Mouse (Mus musculus) thymus, adult 2 months (tissue): Measurements from ENCODE around the gene Pms2. TPM values are rescaled to one million over a fixed set of nuclear protein-coding genes. Genes with fewer than 3 reads are reported as not detected.

Experiments
- DNase-seq: peaks from one replicate; pipeline ENCODE4 v3.0.0; 2021
- H3K27ac ChIP-seq: fragments of 200-500 bp; 2 replicates; pipeline ENCODE4 v1.5.1; 2012; ENCODE audit warnings: low read length, control low read depth; ENCODE audit not compliant: control insufficient read depth, insufficient read depth
- H3K27me3 ChIP-seq: fragments of 200-500 bp; 2 replicates; pipeline ENCODE4 v1.6.1; 2012; ENCODE audit warnings: mild to moderate bottlenecking, low read length, moderate library complexity, mixed read lengths; ENCODE audit not compliant: control insufficient read depth, insufficient read depth
- H3K36me3 ChIP-seq: fragments of 200-500 bp; 2 replicates; pipeline ENCODE4 v1.6.1; 2012; ENCODE audit warnings: mild to moderate bottlenecking, low read length, moderate library complexity; ENCODE audit not compliant: control insufficient read depth, insufficient read depth
- H3K4me1 ChIP-seq: fragments of 200-500 bp; replicated peaks from 2 replicates; pipeline ENCODE4 v1.6.1; 2012; ENCODE audit warnings: low read length; ENCODE audit not compliant: control insufficient read depth, insufficient read depth
- H3K4me3 ChIP-seq: fragments of 200-500 bp; 2 replicates; pipeline ENCODE4 v1.5.1; 2012; ENCODE audit warnings: mild to moderate bottlenecking, low read length, control low read depth, moderate library complexity; ENCODE audit not compliant: control insufficient read depth, insufficient read depth
- CTCF ChIP-seq: fragments of 200-500 bp; IDR thresholded peaks from 2 replicates; pipeline ENCODE4 v1.5.1; 2012; ENCODE audit warnings: mild to moderate bottlenecking, control low read depth, low read length, moderate library complexity, borderline replicate concordance; ENCODE audit not compliant: control insufficient read depth, poor library complexity, insufficient read depth; ENCODE audit errors: extremely low read depth
- POLR2A ChIP-seq: fragments of 200-500 bp; IDR thresholded peaks from 2 replicates; pipeline ENCODE4 v1.6.1; 2012; ENCODE audit warnings: mild to moderate bottlenecking, low read length, control low read depth, moderate library complexity; ENCODE audit not compliant: control insufficient read depth, poor library complexity, insufficient read depth; ENCODE audit errors: extremely low read depth
- WGBS: fragments of 180-500 bp; shearing (Covaris S2); methylation state at CpG from one replicate; pipeline ENCODE4 v1.1.7; 2018; 5-methylcytosine and 5-hydroxymethylcytosine counted together
- polyA plus RNA-seq: library from polyadenylated mRNA; depleted of rRNA; stranded (reverse); fragments of >200 nt; gene quantifications from 2 replicates; pipeline ENCODE4 v1.2.3, GENCODE M21; 2012

The Pms2 gene
- polyA plus RNA-seq, 1 experiment = 9.5 TPM

DNA sequence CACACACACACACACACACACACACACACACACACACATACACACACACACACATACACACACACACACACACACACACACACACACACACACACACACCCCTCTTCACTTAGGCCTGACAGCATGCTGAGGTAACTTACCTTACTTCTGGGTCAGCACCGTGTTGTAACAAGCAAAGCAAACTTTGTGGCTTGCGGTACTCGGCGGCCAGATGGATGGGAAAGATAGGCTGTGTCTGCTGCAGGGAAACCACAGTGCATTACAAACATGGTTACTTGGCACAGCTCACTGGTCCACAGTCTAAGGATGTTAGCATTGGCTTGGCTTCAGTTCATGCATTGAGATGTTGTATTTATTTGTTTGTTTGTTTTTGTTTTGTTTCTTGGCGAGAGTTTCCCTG is 16.4 kb upstream of the Pms2 start:
- Histone ChIP-seq H3K36me3 (peaks cover 34% of the 10 kb centered on the region), H3K27ac (no peak overlapping the region), H3K4me1 (no peaks in the 10 kb centered on the region), H3K27me3 (no peaks in the 10 kb centered on the region), H3K4me3 (no peak overlapping the region)
- WGBS = 19% methylated on average over 5 of the region's 5 CpGs
- TF ChIP-seq CTCF (no peak), POLR2A (no peak)
- DNase-seq = no peak

DNA sequence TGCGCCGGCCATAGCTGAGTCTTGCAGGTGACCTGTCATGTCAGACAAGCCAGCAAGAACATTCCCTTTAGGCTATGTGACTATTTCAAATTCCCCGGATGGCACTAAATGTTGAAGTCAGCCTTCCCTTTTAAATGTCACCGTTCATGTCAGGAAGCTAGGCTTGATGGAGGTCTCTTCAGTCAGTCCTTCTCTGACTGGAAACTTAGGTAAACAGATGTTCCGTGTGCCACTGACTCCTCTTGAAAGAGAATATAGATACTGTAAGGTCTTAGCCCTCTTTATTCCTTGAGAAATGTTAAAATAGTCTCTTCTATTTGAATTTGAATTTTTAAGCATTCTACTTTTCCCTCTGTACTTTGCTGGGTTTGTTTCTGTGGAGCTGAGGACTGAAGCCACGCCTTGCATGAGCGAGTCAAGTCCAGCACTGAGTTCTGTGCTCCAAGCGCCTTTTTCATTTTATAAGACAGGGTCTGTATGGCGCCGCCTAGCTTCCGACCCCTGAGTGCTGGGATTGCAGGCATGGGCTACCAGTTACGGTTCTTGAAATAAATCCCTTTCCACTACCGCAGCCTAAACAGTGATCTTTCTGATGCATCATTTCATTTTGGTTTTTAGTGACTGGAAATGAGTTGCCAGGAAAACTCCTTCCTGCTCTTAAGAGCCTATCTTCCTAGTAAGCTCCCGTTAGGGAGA is 12.0 kb upstream of the Pms2 start, which contains the start of gene Ankrd61:
Gene Ankrd61 (minus strand): TSS at position 51 of the 696 bp plus-strand sequence.
- DNase-seq = no peak
- peaks cover 31% of the 10 kb centered on the region for H3K36me3 ChIP-seq

DNA sequence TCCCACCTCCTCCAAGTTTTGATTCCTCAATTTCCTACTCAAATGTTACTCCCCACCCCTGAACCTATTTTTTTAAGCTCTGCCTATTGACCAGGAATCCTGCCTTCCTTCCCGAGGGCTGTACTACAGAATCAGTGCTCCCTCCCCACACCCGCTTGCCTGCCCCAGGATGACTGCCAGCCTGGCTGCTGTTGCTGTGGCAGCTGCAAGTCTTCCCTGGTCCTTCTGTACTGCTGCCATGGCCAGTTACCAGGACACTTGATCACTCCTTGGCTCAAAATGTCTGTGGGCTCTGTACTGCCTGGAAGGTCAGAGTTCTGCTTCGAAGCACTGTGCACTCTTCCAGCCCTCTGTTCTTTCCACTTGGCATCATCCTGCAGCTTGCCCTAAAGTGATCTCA is 7.7 kb upstream of the Pms2 start:
- DNase-seq = no peak
- Histone ChIP-seq H3K4me3 (no peak overlapping the region), H3K4me1 (no peaks in the 10 kb centered on the region), H3K27me3 (no peaks in the 10 kb centered on the region), H3K36me3 (peaks cover 35% of the 10 kb centered on the region), H3K27ac (no peak overlapping the region)
- 92% methylated on average over 3 of the region's 3 CpGs for WGBS
- TF ChIP-seq POLR2A (no peak), CTCF (no peak)

More for the DNA sequence above, 12.0 kb upstream of the Pms2 start, which contains the start of gene Ankrd61:
- H3K4me1 ChIP-seq = no peaks in the 10 kb centered on the region
- H3K27me3 ChIP-seq = no peaks in the 10 kb centered on the region
- WGBS = 96% methylated on average over 14 of the region's 14 CpGs
- H3K4me3 ChIP-seq = no peak within 1 kb of the TSS
- no peak within 1 kb of the TSS for H3K27ac ChIP-seq
- TF ChIP-seq POLR2A = no peak

DNA sequence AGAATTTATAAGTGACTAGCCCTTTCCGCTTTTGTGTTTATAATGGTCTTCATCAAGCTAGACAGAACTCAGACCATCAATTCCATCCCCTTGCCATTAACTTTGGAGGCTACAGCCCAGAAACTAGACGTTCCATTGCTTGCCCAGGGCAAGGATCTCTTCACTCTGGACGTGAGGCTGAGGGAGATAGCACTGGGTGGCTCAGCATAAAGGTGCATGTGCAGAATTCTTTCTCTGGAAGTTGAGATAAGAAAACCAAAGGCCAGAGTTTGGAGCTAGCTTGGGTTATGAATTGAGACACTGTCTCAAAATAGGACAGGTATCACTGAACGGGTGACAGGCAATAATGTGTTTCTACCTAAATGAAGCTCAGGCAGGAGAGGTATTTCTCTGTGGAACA is 6.0 kb upstream of the Pms2 start:
- DNase-seq = no peak
- peaks cover 19% of the 10 kb centered on the region for H3K36me3 ChIP-seq
- H3K27me3 ChIP-seq = no peaks in the 10 kb centered on the region
- H3K4me3 ChIP-seq = no peak overlapping the region
- no peak overlapping the region for H3K27ac ChIP-seq
- 97% methylated on average over 4 of the region's 4 CpGs for WGBS
- no peak for TF ChIP-seq CTCF
- no peak for TF ChIP-seq POLR2A
- H3K4me1 ChIP-seq = peaks cover 2% of the 10 kb centered on the region

DNA sequence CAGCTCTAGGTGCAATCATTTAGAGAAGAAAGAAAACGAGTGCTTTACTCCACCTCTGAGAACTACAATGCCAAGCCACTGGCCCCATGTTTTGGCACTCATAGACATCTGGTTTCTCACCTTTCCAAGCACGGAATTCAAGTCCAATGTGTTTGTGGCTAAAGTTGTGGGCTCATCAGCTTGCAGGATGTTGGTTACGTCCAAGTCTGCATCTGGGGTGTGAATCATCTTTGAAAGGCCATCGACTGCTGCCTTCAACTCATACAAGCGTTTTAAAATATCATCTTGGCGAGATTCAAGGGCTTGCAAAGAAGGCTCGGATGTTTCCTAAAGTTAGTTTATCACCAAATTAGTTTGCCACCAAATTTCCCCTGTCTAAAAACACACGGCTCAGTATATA is 3.3 kb upstream of the Pms2 start:
- H3K27ac ChIP-seq = no peak overlapping the region
- peaks cover 13% of the 10 kb centered on the region for H3K36me3 ChIP-seq
- H3K4me1 ChIP-seq = peaks cover 5% of the 10 kb centered on the region
- DNase-seq = no peak
- TF ChIP-seq POLR2A (no peak), CTCF (no peak)
- WGBS = 92% methylated on average over 8 of the region's 8 CpGs
- H3K4me3 ChIP-seq = no peak overlapping the region
- no peaks in the 10 kb centered on the region for H3K27me3 ChIP-seq

DNA sequence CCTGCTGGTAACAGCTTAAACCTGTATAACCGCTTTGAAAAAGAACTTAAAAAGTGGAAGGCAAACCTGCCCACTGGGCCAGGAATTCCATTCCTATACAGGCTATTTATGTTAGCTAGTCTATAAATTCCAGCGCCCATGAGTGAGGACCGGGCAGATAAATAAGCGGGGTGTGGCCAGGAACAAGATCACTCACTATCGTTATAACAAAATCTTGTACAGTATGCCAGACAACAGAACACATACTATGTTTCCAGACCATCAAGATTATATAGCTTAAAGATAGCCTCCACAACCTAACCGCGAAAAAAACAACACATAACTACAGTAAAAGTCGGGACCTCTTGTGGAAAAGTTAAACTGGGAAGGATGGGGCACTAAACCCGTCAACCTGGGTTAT is 838 bp upstream of the Pms2 start:
- no peak for DNase-seq
- 4% methylated on average over 9 of the region's 9 CpGs for WGBS
- TF ChIP-seq CTCF (no peak), POLR2A (no peak)
- H3K27me3 ChIP-seq = no peaks in the 10 kb centered on the region
- peak overlapping the region; percentile 81 for H3K4me3 ChIP-seq
- H3K36me3 ChIP-seq = no peaks in the 10 kb centered on the region
- no peak overlapping the region for H3K27ac ChIP-seq
- peaks cover 5% of the 10 kb centered on the region for H3K4me1 ChIP-seq

DNA sequence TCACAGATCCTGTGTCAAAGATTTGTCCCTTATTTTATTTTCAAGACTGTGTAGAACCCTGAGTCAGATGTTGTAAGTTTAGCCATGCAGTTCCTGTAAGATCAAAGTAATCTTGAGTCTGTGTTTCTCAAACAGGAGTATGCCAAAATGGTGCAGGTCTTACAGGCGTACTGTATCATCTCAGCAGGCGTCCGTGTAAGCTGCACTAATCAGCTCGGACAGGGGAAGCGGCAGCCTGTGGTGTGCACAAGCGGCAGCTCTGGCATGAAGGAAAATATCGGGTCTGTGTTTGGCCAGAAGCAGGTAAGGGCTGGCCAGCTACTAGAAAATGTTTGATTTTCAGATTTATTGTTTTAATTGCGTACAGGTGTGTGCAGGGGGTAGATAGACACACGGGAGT is 6.5 kb downstream of the Pms2 start:
- WGBS = 98% methylated on average over 9 of the region's 9 CpGs
- Histone ChIP-seq H3K27me3 (no peaks in the 10 kb centered on the region), H3K4me3 (no peak overlapping the region), H3K4me1 (no peaks in the 10 kb centered on the region), H3K27ac (no peak overlapping the region), H3K36me3 (peaks cover 33% of the 10 kb centered on the region)
- DNase-seq = no peak
- TF ChIP-seq CTCF (no peak), POLR2A (no peak)
